Mouse (Mus musculus): ENCODE results near the gene Ppp1r36.

The Ppp1r36 gene

DNA sequence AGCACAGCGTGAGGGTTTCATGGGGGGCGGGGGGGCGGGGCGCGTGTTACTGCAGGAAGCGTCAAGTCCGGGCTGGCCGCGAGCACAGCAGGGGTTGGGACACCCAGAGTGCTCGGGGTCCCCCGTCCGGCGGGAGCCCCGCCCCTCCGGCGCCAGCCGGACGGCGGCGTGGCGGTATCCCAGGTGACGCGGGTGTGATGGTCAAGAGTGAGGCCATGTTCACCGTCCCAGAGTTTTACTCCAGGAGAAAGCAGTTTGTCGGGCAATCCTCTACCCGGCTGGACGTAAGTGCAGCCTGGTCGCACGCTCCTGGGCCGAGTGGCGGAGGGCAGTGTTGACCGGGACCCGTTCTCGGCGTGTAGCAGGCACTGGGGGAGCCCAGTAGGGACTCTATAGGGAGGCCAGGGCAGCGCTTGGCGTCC lies at the start of gene Ppp1r36:
Ppp1r36 (plus strand) TSS at position 106 of the 422 bp plus-strand sequence.
- peak; percentile 3 for DNase-seq (ENCODE audit: low spot score in 2 of 2)

DNA sequence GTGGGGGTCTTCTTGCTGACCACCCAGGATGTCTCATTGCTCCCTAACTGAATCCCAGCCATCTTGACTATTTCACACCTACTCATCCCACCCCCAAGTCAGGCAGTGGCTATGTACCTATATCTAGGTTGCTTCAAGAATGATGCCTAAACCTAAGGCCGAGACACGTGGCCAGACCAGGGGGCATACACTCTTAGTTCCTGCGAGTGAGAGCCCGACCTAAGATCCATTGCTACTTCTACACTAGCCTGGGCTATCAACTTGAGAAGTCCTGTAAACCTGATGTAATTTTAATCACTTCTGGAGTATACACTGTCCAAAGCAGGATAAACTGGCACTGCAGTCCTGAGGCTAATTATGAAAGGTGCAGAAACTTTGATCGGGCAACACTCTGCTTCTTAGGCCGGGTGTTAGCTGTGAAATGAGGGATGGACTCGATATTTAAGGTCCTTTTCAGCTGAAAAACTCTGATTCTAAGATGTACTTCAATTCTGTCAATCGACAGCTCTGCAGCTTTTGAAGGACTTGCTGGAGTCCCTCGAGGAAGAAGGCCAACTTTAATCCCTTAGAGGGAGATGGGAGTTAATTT lies 49.0 kb upstream of the Ppp1r36 start:
- DNase-seq (ENCODE audit: low spot score in 2 of 2), result no peak

DNA sequence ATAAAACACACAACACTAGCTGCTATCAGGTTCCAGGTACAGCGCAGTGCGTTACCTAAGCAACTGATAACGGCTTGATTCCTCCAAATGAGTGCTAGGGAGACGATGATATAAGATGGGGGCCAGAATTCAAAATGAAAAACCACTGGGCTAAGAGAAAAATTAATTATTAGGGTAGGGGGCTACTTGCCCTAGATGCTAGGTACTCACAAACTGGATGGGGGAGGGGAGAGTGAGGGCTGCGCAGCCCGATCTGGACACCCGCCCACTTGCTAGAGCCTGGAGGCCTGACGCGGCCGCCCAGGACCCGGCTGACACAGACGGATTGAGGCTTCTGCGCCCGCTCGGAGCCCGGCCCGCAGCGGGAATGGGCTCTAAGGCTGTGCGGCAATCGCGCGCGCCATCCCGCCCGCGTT lies 48.5 kb upstream of the Ppp1r36 start:
- DNase-seq (ENCODE audit: low spot score in 2 of 2), result no peak

DNA sequence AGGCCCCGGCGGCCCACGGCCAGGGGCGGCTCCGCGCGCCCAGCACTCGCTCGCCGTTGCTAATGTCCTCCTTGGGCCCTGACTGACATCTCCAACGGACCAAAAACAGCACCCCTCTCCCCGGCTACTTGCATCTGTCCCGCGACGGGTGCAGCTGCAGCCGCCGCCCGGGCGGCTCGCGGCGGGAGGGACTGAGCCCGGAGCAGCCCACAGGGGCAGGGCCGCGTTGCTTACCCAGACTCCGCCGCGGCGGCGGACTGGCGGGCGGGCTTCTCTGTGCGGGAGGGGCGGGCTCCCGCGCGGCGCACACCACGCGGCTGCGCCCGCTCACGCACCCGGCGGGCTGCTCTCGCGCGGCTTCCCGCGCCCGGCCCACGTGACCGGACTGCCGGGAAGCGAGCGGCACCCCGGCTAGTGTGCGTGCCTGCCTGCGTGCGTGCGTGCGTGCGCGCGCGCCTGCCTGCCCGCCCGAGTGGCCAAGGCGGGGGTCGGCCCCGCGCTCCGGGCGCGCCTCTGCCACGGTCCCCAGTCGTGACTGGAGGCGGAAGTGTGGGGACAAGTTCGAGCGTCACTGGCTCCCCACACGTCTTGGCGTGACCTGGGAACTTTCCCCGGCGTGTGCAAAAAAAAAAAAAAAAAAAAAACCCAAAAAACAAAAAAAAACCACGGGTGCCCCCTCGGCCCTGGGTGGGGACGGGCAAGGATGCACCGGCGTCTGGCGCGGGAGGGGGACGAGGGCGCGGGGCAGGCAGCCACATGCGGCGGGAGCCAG lies 47.9 kb upstream of the Ppp1r36 start, which contains the start of gene Zbtb25:
Zbtb25 (minus strand) TSS at position 397 of the 772 bp plus-strand sequence.
- peak; percentile 87 to 90 for DNase-seq (ENCODE audit: low spot score in 2 of 2)

DNA sequence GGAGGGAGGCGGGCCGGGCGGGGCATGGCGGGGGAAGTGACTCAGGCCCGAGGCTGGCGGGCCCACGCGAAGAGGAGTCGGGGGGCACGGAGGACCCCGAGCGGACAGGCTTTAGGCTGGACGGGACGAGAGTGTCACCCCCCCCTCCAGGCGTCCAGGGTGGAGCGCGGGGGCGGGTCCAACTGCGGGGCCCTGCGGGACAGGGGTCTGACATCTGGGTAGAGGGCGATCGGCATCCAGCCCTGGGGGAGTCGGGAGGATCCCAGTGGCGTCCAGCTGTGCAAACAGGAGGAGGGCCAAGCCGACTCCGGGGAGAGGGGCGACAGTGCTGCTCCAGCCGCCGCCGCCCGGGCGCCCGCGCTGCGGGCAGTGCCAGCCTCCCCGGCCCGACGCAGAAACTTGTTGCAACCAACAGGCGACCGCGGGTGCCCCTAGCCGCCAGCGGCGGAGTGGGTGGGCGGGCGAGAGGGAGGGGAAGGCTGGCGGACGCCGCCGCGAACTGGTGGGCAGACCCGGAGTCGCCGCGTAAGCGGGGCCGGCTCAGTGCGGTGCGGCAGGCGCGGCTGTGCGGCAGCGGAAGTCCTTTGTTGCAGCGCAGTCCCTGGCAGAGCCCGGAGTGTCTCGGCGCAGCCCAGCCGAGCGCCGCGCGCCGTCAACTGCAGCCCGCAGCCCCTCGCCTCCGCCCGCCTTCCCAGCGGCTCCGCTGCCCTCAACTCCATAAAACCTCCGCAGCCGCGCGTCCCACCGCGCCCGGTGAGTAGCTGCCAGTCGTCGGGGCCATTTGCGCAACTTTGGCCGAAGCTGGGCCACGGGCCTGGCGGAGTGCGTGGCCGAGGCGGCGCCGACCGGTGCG lies 47.1 kb upstream of the Ppp1r36 start, which contains the start of gene Zbtb1:
Zbtb1 (plus strand) TSS at position 289 of the 853 bp plus-strand sequence.
- peak; percentile 82 to 85 for DNase-seq (ENCODE audit: low spot score in 2 of 2)

DNA sequence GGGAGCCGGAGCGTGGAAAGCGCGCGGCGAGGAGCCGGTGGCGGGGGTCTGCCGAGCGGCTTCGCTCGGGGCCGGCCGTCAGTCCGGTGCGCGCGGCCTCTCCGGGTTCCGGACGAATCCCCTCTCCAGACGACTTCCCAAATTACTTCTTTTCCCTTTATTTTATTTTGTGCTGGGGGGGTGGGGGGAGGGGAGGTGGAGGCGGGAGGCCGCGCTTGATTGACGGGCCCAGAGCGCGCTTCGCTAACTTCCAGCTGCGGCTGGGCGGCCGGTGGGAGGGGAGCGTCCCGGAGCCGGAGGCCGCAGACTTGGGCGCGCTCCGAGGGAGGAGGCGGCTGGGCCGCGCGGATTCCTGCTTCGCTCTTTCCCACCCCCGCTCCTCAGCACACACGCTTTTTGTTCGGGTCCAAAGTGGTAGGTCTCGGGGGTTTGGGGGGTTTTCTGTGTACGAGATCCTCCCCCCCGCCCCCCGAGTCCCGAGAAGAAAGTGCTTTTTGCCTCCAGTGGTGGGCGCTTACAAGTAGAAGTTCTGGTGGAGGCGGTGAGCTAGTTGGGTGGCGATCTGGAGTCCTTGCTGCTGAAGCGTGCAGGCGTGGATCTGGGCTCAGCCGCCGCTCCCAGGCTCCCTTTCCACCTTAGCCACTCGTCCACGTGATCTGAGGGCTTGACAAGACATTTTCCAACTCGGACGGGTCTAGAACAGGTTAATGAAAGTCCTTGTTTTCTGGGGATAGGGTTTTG lies 46.3 kb upstream of the Ppp1r36 start:
- peak; percentile 51 to 64 for DNase-seq (ENCODE audit: low spot score in 2 of 2)

DNA sequence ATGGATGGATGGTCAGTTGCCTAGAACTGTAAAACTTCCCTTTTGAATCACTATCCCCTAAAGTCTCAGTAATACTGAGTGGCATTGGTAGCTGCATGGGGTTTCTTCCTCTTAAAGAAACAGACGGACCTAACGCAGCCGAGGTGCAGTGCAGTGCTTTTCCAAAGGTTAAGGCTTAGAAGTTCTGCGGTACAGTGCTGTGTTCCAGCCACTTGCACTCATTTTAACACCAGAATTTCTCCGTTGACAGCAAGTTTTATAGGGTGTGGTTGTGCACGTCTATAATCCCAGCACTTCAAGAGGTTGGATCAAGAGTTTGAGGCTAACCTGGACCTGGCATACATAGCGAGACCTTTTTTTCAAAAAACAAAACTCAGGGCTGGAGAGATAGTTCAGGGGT lies 45.3 kb upstream of the Ppp1r36 start:
- DNase-seq (ENCODE audit: low spot score in 2 of 2), result no peak

DNA sequence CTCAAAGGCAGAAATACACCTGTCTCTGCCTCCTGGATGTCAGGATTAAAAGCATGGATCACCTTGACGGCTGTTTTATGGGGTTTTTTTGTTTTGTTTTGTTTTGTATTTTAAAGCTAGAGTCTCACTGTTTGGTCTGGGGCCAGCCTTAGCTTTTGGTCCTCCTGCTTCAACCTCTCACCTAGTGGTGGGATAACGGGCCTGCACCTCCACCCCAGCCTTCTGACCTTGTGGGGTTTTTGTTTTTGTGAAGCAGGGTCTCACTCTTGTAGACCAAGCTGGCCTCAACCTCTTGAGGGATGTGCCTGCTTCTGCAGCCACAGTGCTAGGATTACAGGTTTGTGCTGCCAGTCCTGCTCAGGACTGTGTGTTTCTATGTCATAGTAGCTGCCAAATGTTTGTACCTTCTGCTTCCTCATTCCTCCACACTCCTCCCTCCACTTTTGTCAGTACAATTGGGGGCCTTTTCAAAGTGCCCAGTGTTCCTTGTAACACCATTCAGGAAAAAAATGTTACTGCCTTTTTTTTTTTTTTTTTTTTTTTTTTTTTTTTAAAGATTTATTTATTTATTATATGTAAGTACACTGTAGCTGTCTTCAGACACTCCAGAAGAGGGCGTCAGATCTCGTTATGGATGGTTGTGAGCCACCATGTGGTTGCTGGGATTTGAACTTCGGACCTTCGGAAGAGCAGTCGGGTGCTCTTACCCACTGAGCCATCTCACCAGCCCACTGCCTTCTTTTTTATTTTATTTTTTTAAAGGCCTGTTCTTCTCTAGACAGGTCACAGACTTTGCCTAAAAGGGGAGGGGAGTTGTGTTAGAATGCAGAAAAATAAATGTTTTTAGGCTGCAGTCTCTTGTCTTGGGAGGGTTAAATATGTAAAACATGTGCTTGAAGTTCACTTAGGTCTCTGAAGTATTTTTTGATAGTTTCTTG lies 44.2 kb upstream of the Ppp1r36 start:
- DNase-seq (ENCODE audit: low spot score in 2 of 2), result peak; percentile 56 to 60

DNA sequence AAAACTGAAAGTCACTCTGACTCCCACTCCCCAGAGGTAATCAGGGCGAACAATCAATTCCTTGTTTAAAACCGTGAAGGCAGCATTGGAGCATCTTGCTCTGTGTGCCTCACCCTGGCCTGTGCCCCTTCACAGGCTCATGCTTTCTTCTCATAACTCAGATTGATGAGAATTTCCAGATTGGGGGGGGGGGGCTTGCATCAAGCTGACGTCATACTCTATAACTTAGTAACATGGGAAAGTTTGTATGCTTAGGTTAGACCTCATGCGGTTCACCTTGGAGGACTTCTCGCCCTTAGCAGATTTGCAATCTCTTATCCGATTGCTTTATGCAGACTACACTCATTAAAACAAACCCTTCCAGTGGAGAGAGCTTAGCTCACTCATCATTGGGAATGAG lies 43.3 kb upstream of the Ppp1r36 start:
- no peak for DNase-seq (ENCODE audit: low spot score in 2 of 2)

DNA sequence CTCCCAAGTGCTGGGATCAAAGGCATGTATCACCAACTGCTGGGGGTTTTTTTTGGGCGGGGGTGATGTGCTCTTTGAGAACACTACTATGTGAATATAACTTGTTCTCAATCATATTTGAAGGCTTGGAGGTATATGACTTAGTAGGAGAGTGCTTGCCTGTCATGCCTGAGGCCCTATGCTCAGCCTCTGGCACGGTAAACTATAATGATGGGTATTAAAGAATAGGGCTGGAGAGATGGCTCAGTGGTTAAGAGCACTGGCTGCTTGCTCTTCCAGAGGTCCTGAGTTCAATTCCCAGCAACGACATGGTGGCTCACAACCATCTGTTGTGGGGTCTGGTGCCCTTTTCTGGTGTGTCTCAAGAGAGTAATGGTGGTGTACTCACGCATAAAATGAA lies 42.4 kb upstream of the Ppp1r36 start:
- DNase-seq (ENCODE audit: low spot score in 2 of 2), result no peak

DNA sequence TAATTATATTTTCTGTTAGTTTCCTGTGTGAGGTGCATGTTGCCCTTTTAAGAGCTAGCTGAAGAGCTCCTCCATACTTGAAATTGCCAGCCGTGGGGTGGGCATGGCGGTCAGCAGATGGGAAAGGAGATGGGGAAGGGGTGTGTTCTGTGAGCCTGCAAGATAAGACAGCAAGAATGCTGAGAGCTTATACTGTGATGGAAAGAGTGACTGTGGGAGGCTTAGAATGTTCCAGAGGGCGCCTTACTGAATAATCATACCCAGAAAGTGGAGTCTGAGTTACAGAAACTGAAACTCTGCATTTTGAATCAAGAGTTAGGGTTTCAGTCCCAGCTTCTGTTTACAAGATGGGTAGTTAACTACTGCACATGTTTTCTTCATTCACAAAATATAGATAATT lies 41.8 kb upstream of the Ppp1r36 start:
- no peak for DNase-seq (ENCODE audit: low spot score in 2 of 2)

DNA sequence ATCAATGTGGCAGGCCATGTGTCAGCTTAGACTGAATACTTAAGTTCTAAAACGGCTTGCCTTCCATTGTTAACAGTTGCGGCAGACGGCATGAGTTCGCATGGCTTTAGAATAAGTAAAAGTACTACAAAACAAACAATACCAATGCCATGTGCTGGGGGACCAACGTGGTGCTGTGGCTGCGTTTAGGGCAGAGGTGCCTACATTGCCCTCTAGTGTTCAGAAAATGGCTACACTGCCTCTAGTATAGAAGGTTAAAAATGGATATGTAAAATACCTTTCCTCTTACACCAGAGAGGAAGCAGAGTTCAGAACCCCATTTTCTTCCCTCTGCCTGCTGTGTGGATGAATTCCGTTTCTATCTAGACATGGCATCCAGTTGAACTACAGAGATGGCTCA lies 40.7 kb upstream of the Ppp1r36 start:
- peak in 1 of 2 experiments; percentile 66 for DNase-seq (ENCODE audit: low spot score in 2 of 2)

DNA sequence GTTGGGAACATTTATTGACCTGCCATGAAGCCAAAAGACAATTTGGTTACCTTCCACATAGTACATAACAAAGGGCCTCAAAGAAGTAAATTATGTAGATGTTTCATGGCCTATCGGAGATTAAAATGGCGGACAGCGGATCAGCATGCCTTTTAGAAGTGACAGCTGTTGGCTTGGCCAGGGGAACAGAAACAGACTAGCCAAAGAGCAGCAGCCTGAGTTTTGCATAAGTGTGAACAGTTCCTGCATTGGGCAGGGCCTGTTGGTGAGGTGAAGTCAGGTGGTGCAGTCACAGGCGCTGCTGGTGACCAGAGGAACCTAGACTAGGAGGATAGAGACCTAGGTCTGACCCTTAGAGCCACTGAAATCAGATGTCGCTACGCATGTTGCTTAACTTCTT lies 40.3 kb upstream of the Ppp1r36 start:
- peak in 1 of 2 experiments; percentile 49 for DNase-seq (ENCODE audit: low spot score in 2 of 2)

DNA sequence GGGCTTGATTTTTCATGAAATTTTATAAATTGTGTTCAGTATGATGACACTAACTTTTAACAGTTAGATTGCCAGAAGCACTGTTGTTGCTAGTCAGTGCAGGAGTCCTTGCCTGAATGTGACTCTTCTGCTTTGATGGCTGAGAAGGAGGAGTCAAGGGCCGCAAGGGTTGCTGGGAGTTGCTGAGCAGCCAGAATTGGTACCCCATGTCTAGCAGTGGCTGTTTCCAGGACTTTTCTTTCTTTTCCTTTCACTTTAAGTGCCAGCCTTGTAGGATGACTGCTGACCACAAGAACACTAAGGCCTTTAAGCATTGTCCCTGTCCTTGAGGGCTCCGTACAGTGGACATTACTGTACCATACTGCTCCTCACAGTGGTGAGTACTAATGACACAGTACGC lies 39.6 kb upstream of the Ppp1r36 start:
- DNase-seq (ENCODE audit: low spot score in 2 of 2), result no peak

DNA sequence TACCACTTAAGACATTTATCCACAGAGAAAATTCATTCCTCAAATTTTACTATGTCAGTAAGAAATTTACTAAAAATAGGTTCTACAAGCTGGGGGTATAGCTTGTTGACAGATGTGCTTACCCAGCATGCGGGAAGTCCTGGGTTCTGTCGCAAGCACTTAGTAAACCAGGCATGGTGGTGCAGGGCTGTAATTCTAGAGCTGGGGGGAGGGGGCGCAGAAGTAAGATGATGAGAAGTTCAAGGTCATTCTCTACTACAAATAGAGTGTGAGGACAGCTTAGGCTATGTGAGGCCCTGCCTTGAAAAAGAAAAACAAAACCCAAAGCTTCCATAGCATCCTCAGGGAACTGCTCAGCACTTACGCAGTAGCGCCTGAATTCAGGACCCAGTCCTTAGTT lies 38.8 kb upstream of the Ppp1r36 start:
- no peak for DNase-seq (ENCODE audit: low spot score in 2 of 2)

DNA sequence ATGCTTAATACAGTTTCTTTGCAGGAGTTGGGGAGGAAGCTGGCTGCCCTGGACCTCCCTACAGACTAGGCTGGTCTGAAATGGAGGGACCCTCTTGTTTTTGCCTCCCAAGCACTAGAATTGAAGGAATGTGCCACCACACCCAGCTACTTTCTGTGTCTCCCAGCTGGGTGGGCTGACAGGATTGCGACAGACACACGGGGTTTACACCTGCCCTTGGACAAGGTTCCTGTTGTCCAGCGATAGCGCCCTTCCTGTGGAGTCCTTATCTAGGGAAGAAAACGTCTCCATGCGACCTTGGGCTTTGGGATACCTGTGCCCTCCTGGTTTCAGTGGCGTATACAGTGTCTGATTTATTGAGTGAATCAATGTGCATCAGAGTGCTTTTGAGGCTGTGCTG lies 37.2 kb upstream of the Ppp1r36 start:
- DNase-seq (ENCODE audit: low spot score in 2 of 2), result no peak

DNA sequence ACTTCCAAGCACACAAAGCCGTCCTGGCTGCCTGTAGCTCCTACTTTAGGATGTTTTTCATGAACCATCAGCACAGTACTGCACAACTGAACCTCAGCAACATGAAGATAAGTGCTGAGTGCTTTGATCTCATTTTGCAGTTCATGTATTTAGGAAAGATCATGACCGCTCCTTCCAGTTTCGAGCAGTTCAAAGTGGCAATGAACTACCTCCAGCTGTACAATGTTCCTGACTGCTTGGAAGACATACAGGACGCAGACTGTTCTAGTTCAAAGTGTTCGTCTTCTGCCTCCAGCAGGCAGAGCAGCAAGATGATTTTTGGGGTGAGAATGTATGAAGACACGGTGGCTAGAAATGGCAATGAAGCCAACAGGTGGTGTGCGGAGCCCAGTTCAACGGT lies 32.0 kb upstream of the Ppp1r36 start:
- DNase-seq (ENCODE audit: low spot score in 2 of 2), result no peak

DNA sequence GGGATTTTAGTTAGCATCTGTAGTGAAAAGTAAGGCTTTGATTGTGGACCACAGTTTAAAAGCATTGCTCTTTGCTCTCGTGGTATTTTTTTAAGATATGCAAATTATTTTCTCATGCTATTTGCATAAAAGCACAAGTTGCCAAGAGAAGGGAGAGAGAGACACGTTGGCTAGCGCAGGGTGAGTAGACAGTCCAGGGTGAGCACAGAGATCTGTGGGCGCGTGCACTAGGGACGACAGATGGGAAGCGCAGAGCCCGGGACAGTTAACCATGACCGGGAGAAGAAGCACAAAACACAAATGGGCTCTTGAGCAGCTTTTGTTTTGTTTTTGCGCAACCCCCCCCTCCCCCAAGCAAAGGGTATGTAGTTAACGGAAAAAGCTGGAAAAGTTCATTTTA lies 28.5 kb upstream of the Ppp1r36 start:
- DNase-seq (ENCODE audit: low spot score in 2 of 2), result no peak

DNA sequence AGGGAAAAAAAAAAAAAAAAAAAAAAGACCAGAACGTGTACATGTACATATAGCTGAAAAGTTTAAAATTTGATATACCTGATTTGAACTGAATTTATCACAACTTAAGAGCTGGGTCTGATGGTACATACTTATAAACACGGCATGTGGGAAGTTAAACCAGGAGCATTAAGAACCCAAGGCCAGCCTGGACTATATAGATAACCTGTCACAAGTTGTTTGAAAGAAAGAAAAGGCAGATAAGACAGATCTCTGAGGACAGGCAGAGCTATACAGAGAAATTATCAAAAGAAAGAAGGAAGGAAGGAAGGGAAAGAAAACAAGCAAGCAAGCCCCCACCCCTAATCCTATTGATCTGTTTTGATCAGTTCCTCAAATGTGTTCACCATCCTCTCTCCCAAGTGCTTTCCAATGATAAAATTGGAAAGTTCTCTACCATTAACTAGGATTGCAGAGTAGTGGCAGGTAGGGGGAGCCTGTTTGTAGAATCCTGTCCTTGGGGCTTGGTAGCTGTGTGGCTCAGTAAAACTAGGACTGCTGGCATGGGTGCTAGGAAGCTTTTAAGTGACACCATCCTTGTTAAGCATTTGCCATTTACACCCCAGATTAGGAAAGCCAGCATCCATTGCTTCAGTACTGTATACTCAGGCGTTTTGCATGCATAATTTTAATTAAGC lies 25.6 kb upstream of the Ppp1r36 start:
- no peak for DNase-seq (ENCODE audit: low spot score in 2 of 2)

DNA sequence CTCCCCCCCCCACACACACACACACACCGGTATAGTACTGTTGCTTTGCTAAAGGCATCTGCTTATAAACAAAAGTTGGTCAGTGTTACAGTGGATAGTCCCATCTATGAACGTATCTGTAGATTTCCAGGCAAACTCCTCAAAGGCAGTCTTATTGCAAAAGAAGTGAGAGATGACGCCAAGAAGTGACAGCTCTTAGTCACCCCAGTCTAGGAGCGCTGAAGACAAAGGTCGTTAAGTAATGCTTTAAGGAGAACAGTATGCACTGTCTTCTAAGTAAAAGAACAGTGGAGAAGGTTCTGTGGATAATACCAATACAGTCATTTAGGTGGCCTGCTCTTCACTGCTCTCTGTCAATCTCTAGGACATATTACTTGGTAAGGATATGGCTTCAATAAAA lies 24.4 kb upstream of the Ppp1r36 start:
- DNase-seq (ENCODE audit: low spot score in 2 of 2), result no peak
